Mouse (Mus musculus): ENCODE measurements around the gene Dcaf8. TPM values are rescaled to one million over a fixed set of nuclear protein-coding genes. Genes with fewer than 3 reads are reported as not detected.
A peak's percentile ranks its signal among the peaks of the same experiment; 100 is the strongest.

The Dcaf8 gene
- polyA plus RNA-seq, 2 experiments, result 34.6 to 36.2 TPM

DNA sequence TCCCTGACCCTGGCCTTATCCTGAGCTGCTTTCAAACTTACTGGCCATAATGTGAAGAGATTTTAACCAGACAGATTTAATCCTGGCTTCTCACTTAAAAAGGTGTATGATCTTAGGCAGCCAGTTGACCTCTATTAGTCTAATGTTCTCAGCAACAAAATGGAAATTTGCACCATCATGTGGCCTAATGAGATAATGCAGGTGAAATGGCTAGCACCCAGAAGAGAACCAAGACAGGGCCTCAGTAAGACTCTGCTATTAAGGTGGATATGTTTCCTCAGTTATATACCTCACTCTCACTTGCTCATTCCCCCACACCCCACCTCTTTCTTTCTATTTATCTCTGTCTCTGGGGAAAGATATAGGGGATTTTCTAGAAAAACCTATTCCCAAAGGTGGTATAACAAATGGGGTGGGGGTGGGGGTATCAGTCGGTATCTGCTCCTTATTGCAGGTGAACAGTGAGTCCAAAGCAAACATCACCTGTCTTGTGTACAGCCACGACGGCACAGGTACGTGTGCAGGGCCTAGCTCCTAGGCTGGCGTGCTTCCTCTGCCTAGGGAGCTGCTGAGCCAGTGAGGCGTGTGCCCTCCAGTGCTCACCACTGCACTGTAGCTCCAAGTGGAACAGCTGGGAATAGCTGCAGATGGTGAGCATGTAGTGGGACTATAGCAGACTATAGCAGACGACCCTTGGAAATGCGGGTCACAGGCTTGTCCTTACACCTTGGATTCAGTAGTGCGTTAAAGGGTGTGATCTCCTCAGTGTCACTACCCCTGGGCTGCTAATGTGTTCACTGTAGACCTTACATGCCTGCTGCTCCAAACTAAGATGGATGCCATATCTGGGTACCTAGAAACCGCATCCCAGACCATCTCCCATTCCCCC lies 38.8 kb downstream of the Dcaf8 start:
- Histone ChIP-seq H3K9ac (replicated peaks) (no peak overlapping the region), H3K9me3 (ENCODE audit: control insufficient read depth, low read length) (no peaks in the 10 kb centered on the region), H3K36me3 (replicated peaks; ENCODE audit: control insufficient read depth, insufficient read depth, low read depth) (peaks cover 75% of the 10 kb centered on the region), H3K4me3 (ENCODE audit: insufficient read depth in 1 of 2, low read depth in 2 of 2, low read length in 2 of 2) (no peak overlapping the region), H3K27me3 (ENCODE audit: control insufficient read depth, insufficient read depth, low read length) (no peaks in the 10 kb centered on the region), H3K4me2 (ENCODE audit: low read depth) (no peak overlapping the region), H3K27ac (no peak overlapping the region), H3K4me1 (replicated peaks; ENCODE audit: control insufficient read depth in 2 of 2, insufficient read depth in 2 of 2, low read length in 1 of 2) (no peaks in the 10 kb centered on the region)
- 92% methylated on average over 10 of the region's 10 CpGs for WGBS (ENCODE audit: insufficient replicate concordance)
- TF ChIP-seq CTCF (IDR thresholded peaks at IDR 0.05; ENCODE audit: low read depth) (no peak; the same call in 1 of the 2 replicates), EP300 (IDR thresholded peaks at IDR 0.05; ENCODE audit: low read depth) (no peak)
- ATAC-seq (ENCODE audit: insufficient read depth), result peak; percentile 25; the same call in 1 of the 2 replicates
- no peak for DNase-seq (ENCODE audit: low read depth in 3 of 3, low spot score in 3 of 3)

DNA sequence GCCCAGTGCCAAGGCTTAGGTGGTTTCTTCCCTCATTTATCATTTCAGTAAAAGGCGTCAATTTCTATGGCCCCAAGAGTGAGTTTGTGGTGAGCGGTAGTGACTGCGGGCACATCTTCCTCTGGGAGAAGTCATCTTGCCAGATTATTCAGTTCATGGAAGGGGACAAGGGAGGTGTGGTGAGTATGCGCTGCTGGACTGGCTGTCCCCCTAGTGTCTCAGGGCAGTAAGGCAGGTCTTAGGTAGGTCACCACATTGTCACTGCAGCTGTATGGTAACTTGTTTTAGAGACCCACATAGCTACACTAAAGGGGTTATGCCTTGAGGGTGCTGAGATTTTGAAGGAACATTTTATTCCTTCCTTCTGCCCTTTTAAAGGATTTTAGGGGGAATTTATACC lies 41.0 kb downstream of the Dcaf8 start:
- peaks cover 78% of the 10 kb centered on the region for H3K36me3 ChIP-seq (replicated peaks; ENCODE audit: control insufficient read depth, insufficient read depth, low read depth)
- 82% methylated on average over 4 of the region's 4 CpGs for WGBS (ENCODE audit: insufficient replicate concordance)

DNA sequence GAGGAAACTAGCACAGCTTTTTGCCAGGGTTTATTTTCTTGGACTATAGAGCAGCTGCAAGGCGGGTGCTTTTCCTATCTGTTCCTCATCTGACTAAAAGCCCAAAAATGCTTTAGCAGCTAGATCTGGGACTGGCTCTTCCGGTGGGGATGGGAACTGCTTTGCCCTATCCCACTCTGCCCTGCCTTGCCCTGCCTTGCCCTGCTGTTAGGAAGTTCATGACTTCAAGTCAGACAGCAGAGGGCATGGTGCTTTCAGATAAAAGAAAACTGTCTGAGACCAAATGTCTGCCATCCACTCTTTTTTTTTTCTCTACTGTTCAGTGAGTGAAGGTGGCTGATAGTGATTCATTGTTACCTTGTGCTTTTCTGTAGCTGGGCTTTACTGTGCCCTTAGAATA lies 43.7 kb downstream of the Dcaf8 start:
- no peak for DNase-seq (ENCODE audit: low read depth in 3 of 3, low spot score in 3 of 3)

More for the DNA sequence above, 41.0 kb downstream of the Dcaf8 start:
- H3K4me3 ChIP-seq (ENCODE audit: insufficient read depth in 1 of 2, low read depth in 2 of 2, low read length in 2 of 2), result no peak overlapping the region
- H3K4me2 ChIP-seq (ENCODE audit: low read depth), result no peak overlapping the region
- TF ChIP-seq CTCF (IDR thresholded peaks at IDR 0.05; ENCODE audit: low read depth) (peak; percentile 74), EP300 (IDR thresholded peaks at IDR 0.05; ENCODE audit: low read depth) (no peak)
- H3K9ac ChIP-seq (replicated peaks), result no peak overlapping the region
- H3K27ac ChIP-seq, result no peak overlapping the region
- no peak for DNase-seq (ENCODE audit: low read depth in 3 of 3, low spot score in 3 of 3)
- no peak for ATAC-seq (ENCODE audit: insufficient read depth)
- H3K4me1 ChIP-seq (replicated peaks; ENCODE audit: control insufficient read depth in 2 of 2, insufficient read depth in 2 of 2, low read length in 1 of 2), result no peaks in the 10 kb centered on the region
- no peaks in the 10 kb centered on the region for H3K27me3 ChIP-seq (ENCODE audit: control insufficient read depth, insufficient read depth, low read length)
- H3K9me3 ChIP-seq (ENCODE audit: control insufficient read depth, low read length), result no peaks in the 10 kb centered on the region

DNA sequence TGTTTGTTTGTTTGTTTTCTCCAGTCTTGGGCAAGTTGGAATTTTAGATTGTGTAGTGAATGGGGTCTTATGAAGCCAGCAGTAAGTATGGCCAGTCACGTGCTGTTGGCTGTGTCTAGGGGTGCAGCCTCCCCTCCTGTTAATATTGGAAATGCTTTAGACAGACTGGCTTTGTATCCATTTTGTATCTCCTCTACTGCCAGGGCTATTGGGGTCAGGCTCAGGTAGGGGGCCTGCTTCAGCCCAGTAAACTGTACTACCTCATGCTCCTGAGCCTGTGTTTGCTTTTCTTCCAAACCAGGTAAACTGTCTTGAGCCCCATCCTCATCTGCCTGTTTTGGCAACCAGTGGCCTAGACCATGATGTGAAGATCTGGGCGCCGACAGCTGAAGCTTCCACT lies 44.3 kb downstream of the Dcaf8 start:
- TF ChIP-seq CTCF (IDR thresholded peaks at IDR 0.05; ENCODE audit: low read depth), result no peak
- TF ChIP-seq EP300 (IDR thresholded peaks at IDR 0.05; ENCODE audit: low read depth), result no peak
- Histone ChIP-seq H3K27me3 (ENCODE audit: control insufficient read depth, insufficient read depth, low read length) (no peaks in the 10 kb centered on the region), H3K4me3 (ENCODE audit: insufficient read depth in 1 of 2, low read depth in 2 of 2, low read length in 2 of 2) (no peak overlapping the region), H3K4me2 (ENCODE audit: low read depth) (no peak overlapping the region), H3K9ac (replicated peaks) (no peak overlapping the region), H3K9me3 (ENCODE audit: control insufficient read depth, low read length) (no peaks in the 10 kb centered on the region), H3K4me1 (replicated peaks; ENCODE audit: control insufficient read depth in 2 of 2, insufficient read depth in 2 of 2, low read length in 1 of 2) (no peaks in the 10 kb centered on the region), H3K27ac (no peak overlapping the region), H3K36me3 (replicated peaks; ENCODE audit: control insufficient read depth, insufficient read depth, low read depth) (peaks cover 86% of the 10 kb centered on the region)
- 80% methylated on average over 3 of the region's 3 CpGs for WGBS (ENCODE audit: insufficient replicate concordance)
- ATAC-seq (ENCODE audit: insufficient read depth) (no peak), DNase-seq (ENCODE audit: low read depth in 3 of 3, low spot score in 3 of 3) (no peak)

More for the DNA sequence above, 43.7 kb downstream of the Dcaf8 start:
- H3K9ac ChIP-seq (replicated peaks), result no peak overlapping the region
- no peak overlapping the region for H3K27ac ChIP-seq
- ATAC-seq (ENCODE audit: insufficient read depth), result no peak
- H3K4me1 ChIP-seq (replicated peaks; ENCODE audit: control insufficient read depth in 2 of 2, insufficient read depth in 2 of 2, low read length in 1 of 2), result no peaks in the 10 kb centered on the region
- TF ChIP-seq EP300 (IDR thresholded peaks at IDR 0.05; ENCODE audit: low read depth), result no peak
- no peak for TF ChIP-seq CTCF (IDR thresholded peaks at IDR 0.05; ENCODE audit: low read depth)
- H3K4me2 ChIP-seq (ENCODE audit: low read depth), result no peak overlapping the region
- no peak overlapping the region for H3K4me3 ChIP-seq (ENCODE audit: insufficient read depth in 1 of 2, low read depth in 2 of 2, low read length in 2 of 2)
- peaks cover 86% of the 10 kb centered on the region for H3K36me3 ChIP-seq (replicated peaks; ENCODE audit: control insufficient read depth, insufficient read depth, low read depth)
- H3K9me3 ChIP-seq (ENCODE audit: control insufficient read depth, low read length), result no peaks in the 10 kb centered on the region
- 75% methylated on average over 2 of the region's 2 CpGs for WGBS (ENCODE audit: insufficient replicate concordance)
- no peaks in the 10 kb centered on the region for H3K27me3 ChIP-seq (ENCODE audit: control insufficient read depth, insufficient read depth, low read length)

DNA sequence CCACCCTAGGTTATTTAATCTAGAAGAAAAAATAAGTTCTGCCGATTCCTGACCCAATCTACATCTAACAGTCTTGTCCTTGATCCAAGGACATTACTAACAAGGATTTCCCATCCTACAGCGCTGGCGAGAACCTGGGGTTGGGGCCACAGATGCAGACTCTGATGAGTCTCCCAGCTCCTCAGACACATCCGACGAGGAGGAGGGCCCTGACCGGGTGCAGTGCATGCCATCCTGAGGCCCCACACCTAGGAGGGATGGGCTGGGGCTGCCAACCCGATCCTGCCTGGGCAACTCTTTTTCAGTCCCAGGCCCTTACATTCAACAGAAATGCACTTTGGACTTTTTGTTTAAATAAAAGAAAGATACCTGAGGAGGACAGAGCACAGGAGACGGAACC lies 46.6 kb downstream of the Dcaf8 start:
- Histone ChIP-seq H3K27me3 (ENCODE audit: control insufficient read depth, insufficient read depth, low read length) (no peaks in the 10 kb centered on the region), H3K4me2 (ENCODE audit: low read depth) (no peak overlapping the region), H3K36me3 (replicated peaks; ENCODE audit: control insufficient read depth, insufficient read depth, low read depth) (peaks cover 81% of the 10 kb centered on the region), H3K27ac (no peak overlapping the region), H3K4me1 (replicated peaks; ENCODE audit: control insufficient read depth in 2 of 2, insufficient read depth in 2 of 2, low read length in 1 of 2) (no peaks in the 10 kb centered on the region), H3K9me3 (ENCODE audit: control insufficient read depth, low read length) (no peaks in the 10 kb centered on the region), H3K9ac (replicated peaks) (no peak overlapping the region), H3K4me3 (ENCODE audit: insufficient read depth in 1 of 2, low read depth in 2 of 2, low read length in 2 of 2) (no peak overlapping the region)
- TF ChIP-seq CTCF (IDR thresholded peaks at IDR 0.05; ENCODE audit: low read depth) (no peak), EP300 (IDR thresholded peaks at IDR 0.05; ENCODE audit: low read depth) (no peak)
- ATAC-seq (ENCODE audit: insufficient read depth) (no peak), DNase-seq (ENCODE audit: low read depth in 3 of 3, low spot score in 3 of 3) (no peak)
- WGBS (ENCODE audit: insufficient replicate concordance), result 85% methylated on average over 8 of the region's 8 CpGs
